Mouse (Mus musculus): ENCODE measurements around the gene Serpina3n. TPM values are rescaled to one million over a fixed set of nuclear protein-coding genes. Genes with fewer than 3 reads are reported as not detected.
"Not testable (repeated sequence)": the region's sequence is repeated elsewhere in the genome, so short reads cannot be mapped to it uniquely, and the experiment has no call there.

Serpina3n gene
- polyA plus RNA-seq, 1 experiment from 2014 or later: 1.7 TPM

GRCm38 (mm10) chr12:104443716-104444115 lies 37.2 kb downstream of the Serpina3n start:
- ATAC-seq (ENCODE audit: low FRiP score, low read depth): no peak
- Histone ChIP-seq H3K4me1 (replicated peaks) (no peaks in the 10 kb centered on the region), H3K36me3 (no peaks in the 10 kb centered on the region), H3K4me3 (no peak overlapping the region), H3K27ac (replicated peaks) (no peak overlapping the region), H3K27me3 (peaks cover 7% of the 10 kb centered on the region; the same call in 1 of the 2 replicates), H3K4me2 (no peak overlapping the region), H3K9ac (no peak overlapping the region), H3K9me3 (no peaks in the 10 kb centered on the region)
- 90% methylated on average over 11 of the region's 11 CpGs for WGBS

GRCm38 (mm10) chr12:104447056-104447455 lies 40.5 kb downstream of the Serpina3n start:
- not testable (repeated sequence) for H3K9me3 ChIP-seq; H3K9ac ChIP-seq; ATAC-seq (ENCODE audit: low FRiP score, low read depth); H3K27me3 ChIP-seq; H3K36me3 ChIP-seq; H3K27ac ChIP-seq (replicated peaks); H3K4me2 ChIP-seq; H3K4me1 ChIP-seq (replicated peaks); H3K4me3 ChIP-seq
- WGBS: 83% methylated on average over 25 of the region's 25 CpGs

DNA sequence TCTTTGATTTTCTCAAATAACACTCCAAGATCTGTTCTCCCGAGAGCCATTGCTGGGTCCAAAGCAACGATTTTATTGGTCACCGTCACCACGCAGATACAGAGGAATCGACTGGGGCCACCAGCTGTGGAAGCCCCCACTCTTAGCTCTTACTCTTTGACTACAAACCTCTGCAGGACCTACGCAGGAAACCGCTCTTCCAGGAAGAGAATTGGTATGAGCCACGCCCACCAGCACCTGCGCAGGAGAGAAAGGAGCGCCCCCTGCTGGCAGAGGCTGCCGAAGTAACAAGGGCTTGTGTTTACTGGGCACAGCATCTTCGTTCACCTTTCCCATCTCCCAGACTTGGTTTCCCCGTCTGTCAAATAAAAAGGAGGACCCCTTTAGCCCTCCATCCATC lies 41.6 kb downstream of the Serpina3n start:
- no peak overlapping the region for H3K9ac ChIP-seq
- H3K27ac ChIP-seq (replicated peaks): no peak overlapping the region
- ATAC-seq (ENCODE audit: low FRiP score, low read depth): no peak
- no peak overlapping the region for H3K4me2 ChIP-seq
- H3K36me3 ChIP-seq: no peaks in the 10 kb centered on the region
- WGBS: 29% methylated on average over 13 of the region's 13 CpGs
- no peaks in the 10 kb centered on the region for H3K4me1 ChIP-seq (replicated peaks)
- H3K27me3 ChIP-seq: no peaks in the 10 kb centered on the region
- no peak overlapping the region for H3K4me3 ChIP-seq
- H3K9me3 ChIP-seq: no peaks in the 10 kb centered on the region

GRCm38 (mm10) chr12:104450257-104450656 lies 43.7 kb downstream of the Serpina3n start:
- H3K9me3 ChIP-seq: no peaks in the 10 kb centered on the region
- no peaks in the 10 kb centered on the region for H3K27me3 ChIP-seq
- H3K4me2 ChIP-seq: no peak overlapping the region
- H3K4me1 ChIP-seq (replicated peaks): no peaks in the 10 kb centered on the region
- H3K36me3 ChIP-seq: no peaks in the 10 kb centered on the region
- no peak overlapping the region for H3K9ac ChIP-seq
- 76% methylated on average over 10 of the region's 10 CpGs for WGBS
- no peak for ATAC-seq (ENCODE audit: low FRiP score, low read depth)
- no peak overlapping the region for H3K27ac ChIP-seq (replicated peaks)
- H3K4me3 ChIP-seq: no peak overlapping the region

DNA sequence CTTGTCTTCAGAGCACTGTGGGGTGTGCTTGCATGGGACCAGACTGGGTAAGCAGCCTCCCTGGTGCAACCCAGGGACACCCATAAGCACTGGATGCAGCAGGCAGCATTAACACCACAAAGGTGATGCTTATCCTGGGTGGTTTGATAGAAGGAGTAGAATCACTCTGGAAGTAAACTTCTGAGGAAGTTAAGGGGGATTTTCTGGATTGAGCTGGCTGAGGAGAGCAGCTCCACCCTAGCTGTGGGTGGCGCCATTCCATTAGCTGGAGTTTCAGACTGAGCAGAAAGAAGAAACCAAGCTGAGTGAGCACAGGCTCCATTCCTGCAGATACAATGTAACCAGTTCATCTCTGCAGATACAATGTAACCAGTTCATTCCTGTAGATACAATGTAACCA lies 46.5 kb downstream of the Serpina3n start:
- no peak overlapping the region for H3K9ac ChIP-seq
- H3K27me3 ChIP-seq: no peaks in the 10 kb centered on the region
- no peaks in the 10 kb centered on the region for H3K36me3 ChIP-seq
- 83% methylated on average over 1 of the region's 1 CpGs for WGBS
- ATAC-seq (ENCODE audit: low FRiP score, low read depth): no peak
- H3K4me1 ChIP-seq (replicated peaks): no peaks in the 10 kb centered on the region
- H3K9me3 ChIP-seq: no peaks in the 10 kb centered on the region
- H3K4me3 ChIP-seq: no peak overlapping the region
- no peak overlapping the region for H3K4me2 ChIP-seq
- H3K27ac ChIP-seq (replicated peaks): no peak overlapping the region

DNA sequence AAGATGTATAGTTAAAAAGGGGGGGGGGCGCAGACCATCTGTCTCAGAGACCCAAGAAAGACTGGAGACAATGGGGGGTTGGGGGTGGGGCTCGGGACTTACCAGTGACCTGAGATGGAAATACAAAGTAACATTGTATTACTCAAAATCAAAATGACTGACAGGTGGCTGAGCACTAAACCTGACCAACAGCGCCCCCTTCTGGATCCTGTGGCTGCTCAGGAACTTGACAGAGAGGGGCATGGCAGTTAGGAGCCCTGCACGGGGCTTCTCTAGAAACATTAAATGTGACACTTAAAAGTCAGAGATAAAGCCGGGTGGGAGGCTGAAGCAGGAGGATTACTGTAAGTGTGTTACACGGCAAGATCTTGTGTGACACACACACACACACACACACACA lies 52.8 kb downstream of the Serpina3n start:
- no peak for ATAC-seq (ENCODE audit: low FRiP score, low read depth)
- Histone ChIP-seq H3K27me3 (0 out of 2 replicates have a peak, but pooled peaks cover 11% of the 10 kb centered on the region), H3K4me2 (no peak overlapping the region), H3K4me3 (no peak overlapping the region), H3K9me3 (no peaks in the 10 kb centered on the region), H3K4me1 (replicated peaks) (no peaks in the 10 kb centered on the region), H3K27ac (replicated peaks) (no peak overlapping the region), H3K9ac (no peak overlapping the region), H3K36me3 (no peaks in the 10 kb centered on the region)
- WGBS: 56% methylated on average over 6 of the region's 6 CpGs

GRCm38 (mm10) chr12:104461372-104461771 lies 54.8 kb downstream of the Serpina3n start:
- no peak overlapping the region for H3K9ac ChIP-seq
- no peaks in the 10 kb centered on the region for H3K4me1 ChIP-seq (replicated peaks)
- 36% methylated on average over 8 of the region's 8 CpGs for WGBS
- H3K9me3 ChIP-seq: no peaks in the 10 kb centered on the region
- H3K4me2 ChIP-seq: no peak overlapping the region
- H3K27ac ChIP-seq (replicated peaks): no peak overlapping the region
- H3K4me3 ChIP-seq: no peak overlapping the region
- no peaks in the 10 kb centered on the region for H3K36me3 ChIP-seq
- no peak for ATAC-seq (ENCODE audit: low FRiP score, low read depth)
- H3K27me3 ChIP-seq: 0 out of 2 replicates have a peak, but pooled peaks cover 16% of the 10 kb centered on the region

Other genes starting within 250 kb of the Serpina3n start
- gene Serpina3f, start 192.2 kb upstream of the Serpina3n start, polyA plus RNA-seq (2015; fragmentation: Nextera tagmentation; extraction: Ambion mirVana): 0.10 and 0.12 TPM in 2 replicates
- 0.88 and 2.4 TPM in 2 replicates for gene Serpina3g, start 170.5 kb upstream of the Serpina3n start, polyA plus RNA-seq (2015; fragmentation: Nextera tagmentation; extraction: Ambion mirVana)
- not detected in 2 replicates for gene Serpina3i, start 143.6 kb upstream of the Serpina3n start, polyA plus RNA-seq (2015; fragmentation: Nextera tagmentation; extraction: Ambion mirVana)
- not detected in 2 replicates for gene Serpina3j, start 92.2 kb upstream of the Serpina3n start, polyA plus RNA-seq (2015; fragmentation: Nextera tagmentation; extraction: Ambion mirVana)
- gene Serpina3k, start 68.2 kb upstream of the Serpina3n start, polyA plus RNA-seq (2015; fragmentation: Nextera tagmentation; extraction: Ambion mirVana): not detected in 2 replicates
- not detected in 2 replicates for gene Serpina3m, start 68.2 kb upstream of the Serpina3n start, polyA plus RNA-seq (2015; fragmentation: Nextera tagmentation; extraction: Ambion mirVana)
- gene Gsc, start 66.6 kb downstream of the Serpina3n start, polyA plus RNA-seq (2015; fragmentation: Nextera tagmentation; extraction: Ambion mirVana): 0.16 and 0.21 TPM in 2 replicates